Mouse (Mus musculus) ZHBTc4 (cell line): ENCODE results near the gene Rtcb.
A peak's percentile ranks its signal among the peaks of the same experiment; 100 is the strongest.

ENCODE experiments used
- DNase-seq: peaks from one replicate; pipeline ENCODE4 v3.0.0-alpha.2; 2011; ENCODE audit warnings: low read depth, low spot score

Gene Rtcb

DNA sequence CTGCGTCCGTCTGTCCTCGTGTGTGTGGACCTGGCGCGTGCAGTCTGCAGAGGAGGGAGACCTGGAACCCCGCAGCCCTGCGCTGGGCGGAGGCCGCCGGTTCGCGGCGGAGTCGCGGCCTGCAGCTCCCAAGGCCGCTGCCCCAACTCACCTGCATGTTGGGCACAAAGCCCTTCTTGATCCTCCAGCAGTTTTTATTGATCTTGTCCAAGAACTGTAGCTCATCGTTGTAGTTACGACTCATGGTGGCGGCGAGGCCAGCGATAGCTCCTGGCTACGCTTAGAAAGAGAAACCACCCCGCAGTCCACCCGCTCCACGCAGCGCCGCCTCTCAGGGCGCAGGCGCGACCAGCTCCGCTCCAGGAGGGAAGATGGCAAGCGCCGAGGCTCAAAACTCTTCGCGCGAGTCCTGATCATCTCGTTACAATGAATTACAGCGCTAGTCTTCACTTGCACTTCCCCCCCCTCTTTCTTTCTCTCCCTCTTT is at the start of gene Rtcb:
Gene Rtcb (minus strand): TSS at position 360 of the 487 bp plus-strand sequence.
- DNase-seq = peak; percentile 96

DNA sequence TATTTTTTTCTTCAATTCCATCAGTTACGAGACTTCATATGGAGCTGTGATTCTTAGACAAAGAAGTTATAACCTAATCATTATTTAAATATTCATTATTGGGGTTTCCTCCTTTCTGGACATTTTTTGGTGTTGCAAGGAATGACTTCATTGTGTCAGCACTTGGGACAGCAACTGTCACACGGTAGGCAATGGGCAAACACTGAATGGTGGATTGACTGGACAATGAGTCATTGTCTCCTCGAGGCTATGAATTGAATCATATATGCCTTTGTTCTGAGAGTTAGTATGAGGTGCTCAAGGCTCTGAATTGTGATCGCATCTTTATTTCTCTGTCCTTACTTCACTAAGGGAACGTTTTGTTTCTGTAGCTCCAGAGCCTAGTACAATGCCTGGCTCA is 48.8 kb upstream of the Rtcb start:
- DNase-seq = peak; percentile 8

DNA sequence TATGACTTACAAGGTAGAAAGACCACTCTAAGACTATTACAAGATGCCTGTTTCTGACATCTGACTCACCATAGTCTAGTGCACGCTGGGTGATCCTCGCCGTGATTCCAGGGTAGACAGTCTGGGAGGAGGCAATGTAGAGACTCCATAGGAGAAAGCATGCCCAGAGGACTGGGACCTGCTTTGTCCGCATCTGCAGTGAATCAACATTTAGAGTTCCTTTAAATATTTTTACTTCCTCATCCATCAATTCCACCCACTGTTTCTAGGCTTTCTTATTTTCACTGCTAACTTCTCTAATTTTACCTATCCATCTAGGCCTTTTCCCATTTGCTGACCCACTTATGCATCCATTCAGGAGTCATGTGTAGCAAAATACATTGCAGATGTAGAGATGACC is 42.8 kb upstream of the Rtcb start:
- DNase-seq = no peak

DNA sequence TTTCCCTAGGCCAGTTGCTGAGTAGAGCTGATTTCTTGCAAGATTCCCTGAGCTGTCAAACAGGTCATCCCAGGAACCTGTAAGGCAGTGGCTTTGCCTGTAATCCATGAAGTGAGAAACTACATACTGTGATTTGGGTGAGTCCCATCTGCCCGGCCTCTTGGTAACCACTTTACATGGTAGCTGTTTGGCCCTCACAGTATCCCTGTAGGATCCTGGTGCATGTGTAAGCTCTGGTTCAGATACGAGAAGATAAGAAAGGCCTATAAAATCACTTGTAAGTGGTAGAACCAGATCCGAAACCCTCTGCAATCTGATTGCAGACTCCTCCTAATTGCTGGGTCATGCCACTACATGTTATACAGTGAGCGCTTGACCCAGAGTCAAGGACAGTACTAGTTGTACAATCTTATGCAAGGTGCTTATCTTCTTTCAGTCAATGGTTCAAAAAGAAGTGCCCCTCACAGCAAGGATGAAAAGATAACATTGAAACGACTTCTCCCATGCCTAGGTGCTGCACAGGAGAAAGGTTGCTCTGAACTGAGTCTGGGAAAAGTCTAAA is 37.0 kb upstream of the Rtcb start:
- DNase-seq = no peak

DNA sequence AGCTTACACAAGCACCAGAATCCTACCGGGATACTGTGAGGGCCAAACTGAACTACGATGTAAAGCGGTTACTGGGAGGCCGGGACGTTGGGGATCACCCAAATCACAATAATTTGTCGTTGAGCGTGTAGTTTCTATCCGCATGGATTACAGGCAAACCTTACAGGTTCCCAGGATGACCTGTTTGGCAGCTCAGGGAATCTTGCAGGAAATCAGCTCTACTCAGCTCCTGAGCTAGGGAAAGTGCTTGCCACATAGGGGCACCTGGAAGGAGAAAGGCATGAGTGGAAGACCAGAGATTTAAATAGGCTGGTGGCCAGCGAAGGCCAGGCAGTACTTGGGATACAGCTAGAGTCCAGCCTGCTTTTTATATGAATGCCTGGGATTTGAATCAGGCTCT is 36.2 kb upstream of the Rtcb start:
- no peak for DNase-seq

DNA sequence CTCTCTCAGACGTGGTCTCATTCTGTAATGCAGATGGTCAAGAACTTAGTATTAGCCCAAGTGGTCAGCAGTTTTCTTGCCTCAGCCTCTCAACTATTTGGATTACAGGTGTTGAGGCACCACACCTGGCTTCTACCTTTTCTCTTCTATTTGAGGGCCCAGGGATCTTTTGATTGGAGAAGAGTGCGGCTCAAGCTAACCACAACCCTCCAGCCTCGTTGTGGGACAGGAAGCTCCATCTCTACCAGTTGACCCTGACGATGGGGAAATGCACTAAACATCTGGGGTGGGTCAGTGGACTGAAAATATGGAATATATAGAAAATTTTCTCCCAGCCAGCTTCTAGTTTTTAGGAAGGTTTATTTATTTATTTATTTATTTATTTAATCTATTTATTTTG is 34.8 kb upstream of the Rtcb start:
- DNase-seq = no peak

DNA sequence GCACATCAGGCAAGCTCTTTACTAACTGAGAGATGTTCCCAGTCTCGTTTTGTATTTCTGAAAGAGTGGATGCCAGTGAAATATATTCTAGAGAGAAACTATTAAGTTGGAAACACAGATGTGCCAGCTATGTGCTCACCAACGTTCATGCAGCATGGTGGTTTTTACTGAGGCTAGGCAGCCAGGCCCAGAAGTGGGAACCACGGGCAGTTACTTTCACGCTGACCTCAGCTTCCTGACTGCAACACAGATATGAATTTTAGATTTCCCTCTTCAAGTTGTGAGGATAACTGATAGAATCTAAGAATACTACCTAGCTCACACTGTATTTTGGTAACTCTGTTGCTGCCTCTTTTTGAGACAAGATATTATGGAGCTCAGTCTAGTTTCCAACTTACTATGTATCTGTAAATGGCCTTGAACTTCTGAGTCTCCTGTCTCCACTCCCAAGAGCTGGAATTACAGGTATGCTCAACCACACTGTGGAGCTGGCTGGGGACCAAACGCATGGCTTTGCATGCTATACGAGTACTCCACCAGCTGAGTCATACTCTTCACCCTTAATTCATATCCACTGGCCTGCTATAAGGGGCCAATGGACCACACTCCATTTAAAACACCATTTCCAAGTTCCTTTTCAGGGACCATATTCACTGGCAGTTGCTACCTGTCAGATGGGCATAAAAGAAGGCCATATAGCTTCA is 31.9 kb upstream of the Rtcb start:
- DNase-seq = no peak

DNA sequence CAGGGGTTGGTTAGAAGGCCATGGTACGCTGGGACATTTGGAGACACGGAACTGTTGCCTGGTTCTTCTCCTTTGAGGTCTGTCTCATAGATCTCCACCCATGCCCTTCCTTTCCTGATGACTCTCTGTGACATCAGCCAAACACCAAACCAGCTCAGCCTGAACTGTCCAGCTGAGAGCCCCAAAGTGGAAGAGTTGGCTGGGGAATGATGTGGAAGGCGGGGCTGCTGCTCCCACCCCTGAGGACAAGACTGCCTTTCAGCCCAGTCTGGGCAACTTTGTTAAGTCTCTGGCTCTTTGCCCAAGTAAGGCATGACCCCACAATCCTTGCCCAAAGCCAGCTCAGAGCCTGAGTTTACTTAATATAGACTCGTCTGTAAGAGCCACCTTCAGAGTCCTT is 15.3 kb upstream of the Rtcb start:
- no peak for DNase-seq

DNA sequence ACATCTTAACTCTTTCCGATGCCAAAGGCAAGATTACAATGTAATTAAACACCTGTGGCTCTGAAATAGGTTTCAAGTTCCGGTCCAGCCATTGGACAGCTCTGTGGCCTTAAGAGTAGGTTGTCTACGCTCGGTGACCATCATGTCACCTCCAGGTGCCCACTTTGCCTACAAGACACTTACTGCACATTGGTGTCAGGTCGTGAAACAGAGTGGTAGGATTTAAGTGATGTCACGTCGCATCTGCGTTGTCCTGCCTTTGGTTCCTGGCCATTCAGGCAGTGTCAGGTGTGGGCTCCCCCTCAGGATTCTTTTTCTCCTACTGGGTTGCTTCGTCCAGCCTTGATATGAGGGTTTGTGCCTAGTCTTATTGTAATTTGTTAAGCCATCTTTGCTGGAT is 14.2 kb upstream of the Rtcb start:
- no peak for DNase-seq

DNA sequence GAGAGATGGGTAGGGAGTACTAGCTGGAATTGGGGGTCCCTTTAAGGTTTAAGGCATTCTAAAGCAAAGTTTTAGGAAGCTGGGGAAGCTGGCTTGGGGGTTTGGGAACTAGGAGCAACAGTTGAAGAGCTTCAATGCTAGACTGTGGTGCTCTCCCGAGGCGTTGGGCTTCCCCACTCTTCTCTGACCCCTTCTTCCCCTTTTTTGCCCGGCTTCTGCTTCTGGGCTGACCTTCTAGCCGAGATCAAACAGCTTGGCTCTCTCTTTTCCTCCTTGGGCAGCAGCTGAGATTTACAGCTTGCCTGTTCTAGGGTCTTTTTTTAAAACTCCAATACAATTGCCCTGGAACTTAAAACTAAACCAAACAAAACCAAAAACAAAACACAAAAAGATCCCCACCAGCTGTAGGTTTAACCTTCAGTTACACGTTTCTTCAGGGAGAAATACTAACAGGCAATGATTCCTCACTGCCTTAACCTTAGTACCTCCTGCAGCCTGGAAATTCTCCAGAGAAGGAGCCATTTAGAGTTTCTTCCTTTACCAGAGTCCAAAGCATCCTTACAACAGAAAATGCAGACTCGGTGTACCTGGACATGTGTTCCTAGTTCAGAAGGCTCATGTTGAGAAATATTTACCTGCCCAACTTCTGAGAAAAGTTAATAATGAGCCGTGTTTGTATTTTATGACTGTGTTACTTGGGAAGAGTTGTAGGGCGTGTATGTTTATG is 12.4 kb upstream of the Rtcb start:
- no peak for DNase-seq

DNA sequence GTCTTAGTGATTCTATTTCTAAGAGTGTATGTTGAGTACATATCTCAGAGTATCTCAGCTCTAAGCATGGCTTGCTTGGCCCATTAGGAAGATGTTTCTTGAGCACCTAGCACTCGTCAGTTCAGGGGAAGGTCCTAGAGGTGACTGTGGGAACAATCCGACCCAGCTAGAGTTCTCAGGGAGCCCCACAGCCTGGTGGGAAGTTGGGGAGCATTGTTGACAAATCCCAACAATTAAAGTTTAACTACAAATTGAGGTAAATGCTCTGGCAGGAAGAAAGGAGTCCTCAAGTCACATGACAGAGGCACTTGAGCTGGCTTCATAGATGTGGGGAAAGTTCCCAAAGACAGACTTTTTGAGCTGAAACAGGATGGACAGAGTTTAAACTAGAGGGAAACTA is 11.1 kb upstream of the Rtcb start:
- no peak for DNase-seq

DNA sequence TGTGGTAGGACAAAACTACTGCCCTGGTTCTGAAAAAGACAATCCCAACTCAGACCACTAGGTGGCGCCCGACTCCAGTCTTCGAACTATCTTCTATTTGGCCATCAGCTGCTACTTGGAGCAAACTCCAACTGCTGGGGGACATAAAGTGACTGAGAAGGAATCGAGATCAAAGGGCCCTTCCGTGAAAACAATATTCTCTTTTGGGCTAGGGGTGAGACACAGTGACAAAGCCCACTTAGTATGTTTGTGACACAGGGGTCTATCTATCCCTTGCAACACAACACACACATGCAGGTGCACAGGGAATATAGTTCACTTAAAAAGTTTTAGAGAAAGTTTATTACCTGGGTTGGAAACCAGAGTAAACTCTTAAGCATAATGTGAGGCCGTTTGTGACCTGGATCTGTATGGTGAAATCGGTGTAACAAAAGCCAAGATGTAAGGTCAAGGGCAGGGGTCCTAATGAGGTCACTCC is 10.6 kb upstream of the Rtcb start:
- DNase-seq = peak; percentile 80

DNA sequence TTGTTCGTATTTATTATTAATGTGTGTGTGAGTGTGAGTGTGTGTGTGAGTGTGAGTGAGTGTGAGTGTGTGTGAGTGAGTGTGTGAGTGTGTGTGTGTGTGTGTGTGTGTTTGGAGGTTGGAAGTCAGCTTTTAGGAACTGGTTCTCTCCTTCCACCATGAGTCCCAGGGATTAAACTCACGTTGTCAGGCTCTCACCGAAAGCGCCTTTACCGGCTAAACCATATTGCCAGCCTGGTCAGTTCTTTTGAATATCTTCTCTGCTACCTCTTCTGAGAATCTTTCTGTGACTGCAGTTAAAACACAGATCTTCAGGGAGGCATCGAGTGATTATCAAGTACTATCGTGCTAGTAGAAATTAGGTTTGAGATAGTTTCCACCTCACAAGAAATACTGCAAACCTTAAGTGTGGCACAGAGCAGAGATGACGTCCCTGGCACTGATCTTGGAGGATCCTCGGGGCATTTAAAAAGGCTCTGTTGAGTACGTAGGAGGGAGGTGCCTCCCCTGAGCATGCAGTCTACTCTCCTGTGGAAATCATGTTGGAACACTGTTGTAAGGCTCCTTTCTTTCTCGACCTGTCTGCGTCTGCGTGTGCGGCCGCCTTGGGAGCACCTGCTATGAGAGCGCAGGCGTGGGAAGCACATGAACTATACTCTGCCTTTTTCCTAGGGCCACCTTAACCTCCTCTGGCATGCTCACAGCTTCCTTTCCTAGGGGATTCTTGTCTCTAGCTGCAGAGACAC is 10.0 kb upstream of the Rtcb start:
- no peak for DNase-seq

DNA sequence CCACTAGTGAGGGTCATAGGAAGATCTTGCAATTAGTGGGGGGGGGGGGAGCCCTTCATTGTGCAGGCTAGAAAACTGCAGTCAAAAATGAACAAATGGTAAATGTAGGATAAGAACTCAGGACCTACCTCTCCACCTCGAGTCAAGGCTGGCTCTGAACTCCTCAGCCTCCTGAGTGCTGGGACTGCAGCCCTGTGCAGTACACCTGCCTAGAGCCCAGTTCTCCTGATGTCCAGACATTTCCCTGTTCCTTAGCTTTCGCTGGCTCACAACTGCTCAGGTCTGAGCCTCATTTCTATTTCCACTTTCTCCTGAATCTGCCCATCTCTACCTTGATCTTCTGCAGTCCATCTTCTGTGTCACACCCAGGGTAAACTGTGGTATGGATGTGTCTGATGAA is 8.9 kb upstream of the Rtcb start:
- DNase-seq = no peak

DNA sequence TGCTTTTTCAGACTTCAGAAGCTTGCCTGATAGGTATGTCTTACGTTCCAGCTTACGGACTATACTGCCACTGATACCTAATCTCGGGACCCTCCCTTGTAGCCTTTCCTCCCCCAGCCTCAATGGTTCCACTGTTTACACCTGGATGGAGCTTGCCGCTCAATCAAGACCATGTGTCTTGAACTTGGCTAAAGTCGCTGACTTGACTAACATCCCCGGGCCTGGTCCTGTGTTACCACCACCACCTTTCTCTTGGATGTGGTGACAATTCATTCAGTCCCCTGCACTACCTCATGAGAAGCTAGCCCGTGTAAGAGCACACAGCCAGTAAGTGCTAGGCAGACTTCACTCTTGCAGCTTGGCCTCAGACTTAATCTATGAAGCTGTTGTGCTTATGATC is 6.7 kb upstream of the Rtcb start:
- no peak for DNase-seq

DNA sequence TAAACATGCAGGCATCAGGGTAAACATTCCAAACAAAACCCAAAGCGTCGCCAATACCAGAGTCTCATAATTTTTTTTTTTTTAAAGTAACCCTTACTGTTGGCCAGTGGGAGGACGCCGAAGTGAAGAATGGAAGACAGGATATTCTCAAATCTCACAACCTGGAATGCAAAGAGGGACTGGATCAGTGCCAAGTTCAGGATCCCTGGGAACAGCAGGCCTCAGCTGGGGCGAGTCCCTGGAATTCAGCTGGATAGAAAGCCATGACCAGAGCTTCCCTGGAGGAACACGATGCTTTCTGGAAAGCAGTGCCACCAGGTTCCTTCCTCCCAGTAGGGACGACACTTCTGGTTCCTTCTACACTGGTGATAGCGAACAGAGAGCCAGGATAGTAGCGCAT is 5.3 kb upstream of the Rtcb start:
- no peak for DNase-seq

DNA sequence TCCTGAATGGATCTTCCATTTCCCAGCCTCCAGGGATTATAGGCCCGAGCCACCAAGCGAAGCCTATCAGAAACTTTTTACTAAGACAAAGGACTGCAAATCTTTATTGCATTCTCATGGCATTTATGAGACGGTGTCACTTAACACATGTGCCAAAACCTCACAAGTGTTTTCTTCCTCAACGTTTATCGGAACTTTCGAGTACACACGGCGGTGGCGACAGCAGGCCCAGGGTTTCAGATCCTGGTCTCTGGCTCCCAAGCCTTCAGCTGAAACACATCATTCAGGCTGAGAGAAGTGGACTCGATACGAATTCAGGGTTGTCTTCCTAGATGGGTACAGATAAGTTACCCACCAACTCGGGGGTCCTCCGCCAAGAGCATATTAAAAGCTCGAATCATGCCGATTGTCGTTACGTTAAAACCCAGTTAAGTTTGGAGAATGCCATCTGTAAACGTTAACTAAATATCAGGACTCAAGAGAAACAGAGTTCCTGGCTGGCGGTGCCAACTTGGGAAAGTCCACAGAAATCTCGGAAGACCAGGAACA is 678 bp downstream of the Rtcb start:
- no peak for DNase-seq

DNA sequence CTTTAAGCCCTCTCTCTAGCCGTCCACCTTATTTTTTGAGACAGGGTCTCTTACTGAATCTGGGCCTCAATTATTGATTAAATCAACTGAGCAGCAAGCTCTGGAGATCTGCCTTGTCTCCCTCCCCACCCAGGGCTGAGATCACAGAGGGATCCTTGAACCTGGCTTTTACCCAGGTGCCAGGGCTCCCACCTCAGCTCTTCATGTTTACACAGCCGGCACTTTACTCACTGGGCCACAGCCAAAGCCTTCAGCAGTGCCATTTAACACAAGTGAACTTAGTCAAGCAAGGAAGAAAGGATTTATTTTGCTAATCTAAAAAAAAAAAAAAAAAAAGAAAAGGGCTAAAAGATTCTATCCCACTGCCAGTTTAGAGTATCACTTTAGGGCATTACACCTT is 3.2 kb downstream of the Rtcb start:
- no peak for DNase-seq

DNA sequence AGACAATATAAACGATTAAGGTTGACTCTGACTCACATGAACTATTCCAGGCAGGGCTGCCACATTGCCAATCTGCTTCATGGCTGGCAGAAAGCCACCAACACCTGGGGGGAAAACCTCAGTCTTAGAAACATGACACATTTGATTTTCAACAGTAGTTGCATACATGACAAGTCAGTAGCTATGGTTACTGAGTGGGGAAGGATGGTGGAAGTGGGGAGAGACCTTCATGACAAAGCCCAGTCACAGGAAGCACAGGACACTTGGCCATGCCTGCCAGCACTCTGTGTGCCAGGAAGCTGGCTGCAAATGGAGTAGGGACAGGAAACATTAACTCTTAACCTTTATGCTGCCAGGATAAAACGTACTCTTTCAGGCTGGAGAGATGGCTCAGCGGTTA is 4.2 kb downstream of the Rtcb start:
- DNase-seq = no peak

DNA sequence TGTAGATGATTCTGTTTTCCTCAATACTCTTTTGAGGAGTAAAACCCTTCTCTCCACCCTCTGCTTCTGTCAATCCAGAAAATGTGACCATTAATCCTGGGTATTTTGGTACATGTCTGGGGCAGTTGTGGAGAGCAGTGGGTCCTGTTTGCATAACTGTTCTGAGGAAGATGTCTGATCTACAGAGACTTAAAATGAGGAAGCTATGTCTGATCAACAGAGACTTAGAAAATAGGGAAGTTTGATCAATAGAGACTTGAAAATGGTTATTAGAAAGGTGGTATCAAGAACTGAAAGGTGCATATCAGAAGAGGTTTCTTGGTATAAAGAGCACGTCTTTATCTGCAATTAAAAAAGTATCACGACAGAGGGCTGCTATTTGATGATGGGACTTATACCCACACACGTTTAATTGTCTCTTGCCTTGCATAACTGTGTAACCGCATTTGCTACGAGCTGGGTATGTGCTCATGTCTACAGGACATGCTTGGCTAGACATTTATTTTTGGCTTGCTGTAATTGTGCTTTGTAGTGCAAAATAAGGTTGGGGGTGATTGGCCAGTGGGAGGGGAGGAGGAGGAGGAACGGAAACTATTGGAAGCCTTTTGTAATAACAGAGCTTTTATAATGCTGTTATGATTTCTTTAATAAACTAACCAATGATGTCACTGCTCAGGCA is 5.7 kb downstream of the Rtcb start:
- DNase-seq = no peak

DNA sequence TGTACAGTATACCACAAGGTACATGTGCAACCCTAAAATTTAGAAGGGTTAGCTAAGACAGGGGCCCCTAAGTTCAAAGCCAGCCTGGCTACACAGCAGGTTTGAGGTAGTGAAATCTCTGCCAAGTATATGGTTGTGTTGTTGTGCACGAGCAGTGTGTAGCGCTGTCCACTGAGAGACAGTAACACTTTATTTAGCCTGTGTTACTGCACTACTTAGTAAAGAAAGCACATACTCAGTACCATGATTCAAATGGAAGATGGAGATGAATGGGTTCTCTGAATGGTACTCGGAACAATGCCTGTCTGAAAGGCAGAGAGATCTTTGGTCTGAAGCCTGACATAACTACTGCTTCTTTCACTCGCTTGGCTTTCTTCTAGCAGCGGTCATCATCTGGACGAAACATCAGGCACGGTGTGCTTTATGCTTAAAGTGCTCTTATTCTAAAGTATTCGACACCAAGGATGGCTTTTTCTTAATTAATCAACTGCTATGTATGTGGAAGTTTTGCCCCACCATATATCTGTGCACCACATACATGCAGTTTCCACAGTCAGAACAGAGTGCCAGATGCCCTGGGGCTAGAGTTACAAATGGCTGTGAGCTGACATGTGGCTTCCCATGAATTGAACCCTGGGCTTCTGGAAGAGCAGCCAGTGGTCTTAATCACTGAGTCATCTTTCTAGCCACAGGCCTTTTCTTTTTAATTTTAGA is 9.0 kb downstream of the Rtcb start:
- no peak for DNase-seq
